Mouse (Mus musculus) testis, adult 2 months (tissue): ENCODE results near the gene Zfp13. TPM values are rescaled to one million over a fixed set of nuclear protein-coding genes. Genes with fewer than 3 reads are reported as not detected.
A peak's percentile ranks its signal among the peaks of the same experiment; 100 is the strongest.
"Not testable (repeated sequence)": the region's sequence is repeated elsewhere in the genome, so short reads cannot be mapped to it uniquely, and the experiment has no call there.

Source experiments
- H3K27ac ChIP-seq: fragments of 200-500 bp; 2 replicates; pipeline ENCODE4 v1.5.1; 2012; ENCODE audit warnings: low read depth, low read length; ENCODE audit not compliant: control insufficient read depth, insufficient read depth
- H3K27me3 ChIP-seq: fragments of 200-500 bp; 2 replicates; pipeline ENCODE4 v1.6.1; 2012; ENCODE audit warnings: mild to moderate bottlenecking, low read length, moderate library complexity; ENCODE audit not compliant: control insufficient read depth, insufficient read depth
- H3K36me3 ChIP-seq: fragments of 200-500 bp; 2 replicates; pipeline ENCODE4 v1.6.1; 2012; ENCODE audit warnings: mild to moderate bottlenecking, low read length; ENCODE audit not compliant: control insufficient read depth, insufficient read depth
- H3K4me1 ChIP-seq: fragments of 200-500 bp; 2 replicates; pipeline ENCODE4 v1.6.1; 2012; ENCODE audit warnings: low read length; ENCODE audit not compliant: control insufficient read depth, insufficient read depth
- H3K4me3 ChIP-seq: fragments of 200-500 bp; 2 replicates; pipeline ENCODE4 v1.5.1; 2012; ENCODE audit warnings: low read depth, mild to moderate bottlenecking, low read length, moderate library complexity, mixed read lengths; ENCODE audit not compliant: control insufficient read depth
- CTCF ChIP-seq: fragments of 200-500 bp; IDR thresholded peaks from 2 replicates; pipeline ENCODE4 v1.5.1; 2012; ENCODE audit warnings: low read depth, mild to moderate bottlenecking, inconsistent platforms, low read length, moderate library complexity; ENCODE audit not compliant: control insufficient read depth, insufficient read depth, insufficient replicate concordance
- POLR2A ChIP-seq: fragments of 200-500 bp; IDR thresholded peaks from 2 replicates; pipeline ENCODE4 v1.6.1; 2012; ENCODE audit warnings: low read depth, mild to moderate bottlenecking, inconsistent platforms, low read length, moderate library complexity; ENCODE audit not compliant: control insufficient read depth
- polyA plus RNA-seq: library from polyadenylated mRNA; depleted of rRNA; stranded (reverse); fragments of >200 nt; gene quantifications from 2 replicates; pipeline ENCODE4 v1.2.3, GENCODE M21; 2012

The Zfp13 gene
- polyA plus RNA-seq, 1 experiment, result 45.3 TPM

- Histone ChIP-seq H3K36me3 (no peaks in the 10 kb centered on the region), H3K27me3 (no peaks in the 10 kb centered on the region), H3K4me1 (peaks cover 25% of the 10 kb centered on the region), H3K27ac (no peak overlapping the region), H3K4me3 (no peak overlapping the region)
- TF ChIP-seq CTCF (no peak), POLR2A (no peak)
These were observed 2.7 kb upstream of the Zfp13 start for GRCm38 (mm10) chr17:23601836-23602585.

DNA sequence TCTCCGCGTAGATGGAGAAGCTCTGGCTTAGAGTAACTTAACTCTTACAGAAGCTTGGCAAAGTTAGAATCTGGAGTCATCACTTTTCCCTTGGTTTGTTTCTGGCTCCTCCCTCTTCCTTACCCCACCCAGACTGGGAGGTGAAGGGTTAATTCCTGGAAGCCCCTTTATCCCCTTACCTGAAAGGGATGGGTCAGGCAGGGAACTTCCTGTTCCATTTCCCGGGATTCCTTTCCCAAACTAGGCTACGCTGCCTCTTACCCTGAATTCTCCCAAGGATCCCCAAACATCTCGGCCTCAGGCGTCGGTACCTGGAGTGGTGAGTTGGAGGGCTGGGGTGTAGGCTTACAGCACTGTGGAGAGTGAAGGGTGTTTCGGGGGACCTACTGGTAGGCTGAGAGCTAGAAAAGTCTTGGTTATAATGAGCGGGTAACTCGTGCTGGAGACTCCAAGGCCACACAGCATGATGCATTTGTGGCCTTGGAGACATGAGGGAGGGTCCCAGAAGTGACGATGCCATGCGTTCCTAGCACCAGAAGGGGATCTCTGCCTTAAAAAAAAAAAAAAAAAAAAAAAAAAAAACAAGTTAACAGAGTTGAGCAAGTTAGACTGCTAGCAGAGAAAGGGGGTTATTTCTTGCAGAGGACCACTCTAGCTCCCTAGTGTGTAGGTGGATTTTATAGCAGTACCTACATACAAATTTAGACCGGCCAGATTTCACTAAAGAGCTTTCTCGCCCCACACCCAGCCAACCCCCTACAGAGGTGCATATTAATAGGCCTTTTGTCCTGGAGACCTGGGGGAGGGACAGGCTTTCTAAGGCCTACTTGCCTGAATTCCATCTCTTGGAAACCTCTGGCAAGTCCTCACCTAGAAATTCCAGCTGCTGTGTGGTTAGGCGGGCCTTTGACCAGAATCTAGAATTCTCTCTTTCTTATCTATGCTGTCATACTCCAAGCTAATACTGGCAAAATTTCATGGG lies 1.6 kb upstream of the Zfp13 start, which contains the start of gene Zscan10:
Zscan10 (plus strand) TSS at position 216 of the 982 bp plus-strand sequence.
- peak within 1 kb of the TSS; percentile 75 for H3K4me3 ChIP-seq
- TF ChIP-seq CTCF (no peak), POLR2A (no peak)
- peaks cover 25% of the 10 kb centered on the region for H3K4me1 ChIP-seq
- no peak within 1 kb of the TSS; the same call in 1 of the 2 replicates for H3K27ac ChIP-seq
- no peaks in the 10 kb centered on the region for H3K27me3 ChIP-seq
- H3K36me3 ChIP-seq, result no peaks in the 10 kb centered on the region

DNA sequence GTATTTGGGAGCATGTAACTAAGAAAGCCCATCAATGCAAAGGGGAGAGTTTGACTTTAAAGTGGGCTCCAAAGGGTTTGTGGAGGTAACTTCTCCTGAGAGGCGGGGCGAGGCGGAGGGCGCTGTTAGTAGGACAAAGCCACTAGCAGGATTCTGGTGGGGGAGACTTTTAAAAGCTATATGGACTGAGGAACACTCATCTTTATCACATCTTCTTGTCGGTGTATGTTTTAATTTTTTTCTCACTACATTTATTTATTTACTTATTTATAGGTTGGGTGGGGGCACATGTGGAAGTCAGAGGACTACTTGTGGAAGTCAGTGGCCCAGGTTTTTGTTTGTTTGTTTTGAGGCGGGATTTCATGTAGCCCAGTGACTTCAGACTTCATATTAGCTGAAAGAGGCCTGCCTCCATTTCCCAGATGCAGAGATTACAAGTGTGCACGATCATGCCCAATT lies 347 bp upstream of the Zfp13 start:
- Histone ChIP-seq H3K36me3 (no peaks in the 10 kb centered on the region), H3K4me1 (peaks cover 18% of the 10 kb centered on the region), H3K27ac (peak overlapping the region; percentile 78), H3K27me3 (no peaks in the 10 kb centered on the region), H3K4me3 (peak overlapping the region; percentile 75)
- TF ChIP-seq POLR2A (no peak), CTCF (no peak)

- H3K4me1 ChIP-seq, result peaks cover 18% of the 10 kb centered on the region
- H3K4me3 ChIP-seq, result not testable (repeated sequence)
These were observed 4.1 kb downstream of the Zfp13 start for GRCm38 (mm10) chr17:23595139-23595538.

GRCm38 (mm10) chr17:23592926-23593300 lies 6.4 kb downstream of the Zfp13 start:
- peak overlapping the region; percentile 67; the same call in 1 of the 2 replicates for H3K27ac ChIP-seq
- no peaks in the 10 kb centered on the region for H3K27me3 ChIP-seq
- peak overlapping the region; percentile 85 for H3K4me3 ChIP-seq
- H3K36me3 ChIP-seq, result no peaks in the 10 kb centered on the region
- H3K4me1 ChIP-seq, result peaks cover 6% of the 10 kb centered on the region
- TF ChIP-seq CTCF, result no peak
- no peak for TF ChIP-seq POLR2A

More at GRCm38 (mm10) chr17:23595139-23595538, 4.1 kb downstream of the Zfp13 start:
- H3K36me3 ChIP-seq, H3K27me3 ChIP-seq, H3K27ac ChIP-seq: not testable (repeated sequence)

DNA sequence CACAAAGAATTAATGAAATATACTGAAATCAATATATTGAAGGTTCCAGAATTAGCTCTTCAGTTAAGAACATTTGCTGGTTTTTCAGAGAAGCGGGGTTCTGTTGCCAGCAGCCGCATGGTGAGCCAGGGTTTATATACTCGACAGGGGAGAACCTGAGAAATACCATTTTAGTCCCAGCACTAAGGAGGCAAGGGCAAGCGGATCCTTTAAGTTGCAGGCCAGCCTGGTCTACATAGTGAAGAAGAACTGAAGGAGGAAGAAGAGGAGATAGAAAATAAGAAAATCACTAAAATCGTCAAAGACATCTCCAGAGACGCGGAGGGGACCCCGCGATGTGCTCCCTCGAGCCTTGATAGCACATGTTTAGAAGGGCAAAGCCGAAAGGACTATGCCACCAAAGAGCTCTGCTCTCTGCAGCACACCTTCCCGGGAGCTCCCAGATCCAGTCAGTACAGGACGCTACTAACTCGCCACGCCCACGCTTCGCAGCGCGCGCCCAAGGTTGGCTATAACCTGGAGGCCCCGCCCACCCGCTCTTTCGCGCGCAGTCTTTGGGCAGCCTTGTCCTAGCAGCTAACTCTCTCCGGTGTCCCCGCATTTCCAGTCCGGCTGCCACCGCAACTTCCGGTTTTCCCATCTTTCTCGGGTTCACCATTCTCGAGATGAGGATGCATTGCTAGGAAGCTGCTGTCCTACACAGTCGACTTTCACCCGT lies 6.9 kb downstream of the Zfp13 start:
- Histone ChIP-seq H3K36me3 (no peaks in the 10 kb centered on the region), H3K27me3 (no peaks in the 10 kb centered on the region), H3K4me3 (peak overlapping the region; percentile 85), H3K4me1 (peaks cover 6% of the 10 kb centered on the region), H3K27ac (peak overlapping the region; percentile 67; the same call in 1 of the 2 replicates)
- peak; percentile 49; the same call in 1 of the 2 replicates for TF ChIP-seq POLR2A
- no peak for TF ChIP-seq CTCF
